Mouse (Mus musculus): ENCODE results near the gene Snx21. TPM values are rescaled to one million over a fixed set of nuclear protein-coding genes. Genes with fewer than 3 reads are reported as not detected.

The Snx21 gene
- polyA plus RNA-seq, 1 experiment from 2014 or later, result 13.9 TPM

DNA sequence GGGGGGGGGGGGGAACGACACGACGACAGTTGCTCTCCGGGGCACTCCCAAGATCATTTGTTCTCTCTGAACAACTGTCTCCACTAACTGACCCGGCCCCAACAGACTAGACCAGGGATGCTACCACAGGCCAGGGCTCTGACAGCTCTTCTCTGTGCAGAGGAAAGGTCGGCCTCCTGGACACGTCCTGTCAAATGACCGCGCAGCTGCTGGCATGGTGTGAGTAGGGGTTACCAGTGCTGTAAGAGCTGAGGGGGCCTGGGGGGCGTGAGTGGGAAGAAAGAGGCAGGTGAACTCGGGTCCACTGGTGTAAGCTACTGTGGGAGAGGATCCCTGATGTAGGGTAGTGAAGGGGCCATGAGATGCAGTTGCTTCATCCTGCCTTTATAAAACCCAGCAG is 27.8 kb upstream of the Snx21 start:
- TF ChIP-seq CTCF (IDR thresholded peaks at IDR 0.05; ENCODE audit: low read depth), result no peak
- TF ChIP-seq EP300 (optimal IDR thresholded peaks at IDR 0.05), result no peak
- Histone ChIP-seq H3K27ac (replicated peaks) (no peak overlapping the region), H3K27me3 (ENCODE audit: control insufficient read depth, insufficient read depth, low read length) (no peaks in the 10 kb centered on the region), H3K9ac (ENCODE audit: low read length) (no peak overlapping the region), H3K4me2 (replicated peaks; ENCODE audit: low read depth) (no peak overlapping the region), H3K4me1 (replicated peaks; ENCODE audit: control insufficient read depth, insufficient read depth) (no peaks in the 10 kb centered on the region), H3K9me3 (ENCODE audit: control insufficient read depth, low read length) (no peaks in the 10 kb centered on the region), H3K4me3 (ENCODE audit: low read depth, low read length) (no peak overlapping the region), H3K36me3 (ENCODE audit: control insufficient read depth, insufficient read depth, low read length) (peaks cover 49% of the 10 kb centered on the region)
- WGBS, result 96% methylated on average over 11 of the region's 11 CpGs
- DNase-seq (ENCODE audit: low spot score) (no peak), ATAC-seq (ENCODE audit: low FRiP score, low TSS enrichment) (no peak)

DNA sequence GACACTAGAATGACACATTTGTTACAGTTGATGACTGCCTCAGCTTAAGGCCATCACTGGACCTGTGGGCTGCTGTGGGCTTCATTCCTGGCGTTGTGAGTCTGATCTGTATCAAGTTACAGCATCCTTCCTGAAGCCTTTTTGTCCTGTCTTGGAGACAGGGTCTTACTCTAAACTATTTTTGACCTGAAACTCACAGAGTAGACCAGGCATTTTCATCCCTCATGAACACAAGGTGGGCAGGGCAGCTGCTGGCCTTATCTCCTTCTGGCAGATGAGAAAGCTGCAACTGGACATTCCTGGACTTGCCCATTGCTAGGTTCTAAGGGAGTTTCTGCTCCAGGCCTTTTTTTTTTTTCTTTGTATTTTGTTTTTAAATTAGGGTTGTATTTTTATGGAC is 26.9 kb upstream of the Snx21 start:
- Histone ChIP-seq H3K9me3 (ENCODE audit: control insufficient read depth, low read length) (no peaks in the 10 kb centered on the region), H3K27me3 (ENCODE audit: control insufficient read depth, insufficient read depth, low read length) (no peaks in the 10 kb centered on the region), H3K27ac (replicated peaks) (no peak overlapping the region), H3K4me1 (replicated peaks; ENCODE audit: control insufficient read depth, insufficient read depth) (no peaks in the 10 kb centered on the region), H3K9ac (ENCODE audit: low read length) (no peak overlapping the region), H3K36me3 (ENCODE audit: control insufficient read depth, insufficient read depth, low read length) (peaks cover 54% of the 10 kb centered on the region), H3K4me2 (replicated peaks; ENCODE audit: low read depth) (no peak overlapping the region), H3K4me3 (ENCODE audit: low read depth, low read length) (no peak overlapping the region)
- ATAC-seq (ENCODE audit: low FRiP score, low TSS enrichment), result no peak
- DNase-seq (ENCODE audit: low spot score), result no peak
- TF ChIP-seq CTCF (IDR thresholded peaks at IDR 0.05; ENCODE audit: low read depth) (no peak), EP300 (optimal IDR thresholded peaks at IDR 0.05) (no peak)
- 67% methylated on average over 1 of the region's 1 CpGs for WGBS

DNA sequence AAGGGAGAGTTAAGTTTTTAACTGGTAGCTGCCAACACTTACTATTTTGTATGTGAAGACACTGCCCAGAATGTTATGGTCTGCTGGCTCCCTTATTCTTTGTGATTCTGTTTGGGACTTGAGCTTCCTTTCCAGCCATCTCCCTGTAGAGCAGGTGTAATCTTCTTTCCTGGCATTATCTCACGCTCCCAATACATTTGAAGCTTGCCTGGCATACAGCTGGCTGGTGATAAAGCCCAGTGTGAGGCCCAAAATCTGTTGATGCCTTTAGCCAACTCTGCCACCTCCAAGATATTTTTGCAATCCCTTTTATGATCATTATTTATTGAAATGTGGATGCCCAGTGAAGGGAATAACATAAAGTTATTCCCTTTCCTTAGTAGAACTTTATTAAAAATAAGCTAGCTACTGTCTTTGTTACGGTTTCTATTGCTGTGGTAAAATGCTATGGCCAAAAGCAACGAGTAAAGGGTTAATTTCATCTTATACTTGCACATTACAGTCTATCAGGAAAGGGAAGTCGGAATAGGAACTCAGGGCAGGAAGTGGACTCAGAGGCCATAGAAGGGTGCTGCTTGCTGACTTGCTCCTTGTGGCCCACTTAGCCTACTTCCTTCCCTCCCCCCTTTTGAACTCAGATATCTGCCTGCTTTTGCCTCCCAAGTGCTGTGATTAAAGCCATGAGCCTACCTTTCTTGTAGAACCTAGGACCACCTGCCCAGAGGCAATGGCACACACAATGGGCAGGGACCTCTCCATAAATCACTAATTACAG is 25.4 kb upstream of the Snx21 start:
- H3K27me3 ChIP-seq (ENCODE audit: control insufficient read depth, insufficient read depth, low read length), result no peaks in the 10 kb centered on the region
- peaks cover 52% of the 10 kb centered on the region for H3K36me3 ChIP-seq (ENCODE audit: control insufficient read depth, insufficient read depth, low read length)
- no peaks in the 10 kb centered on the region for H3K4me1 ChIP-seq (replicated peaks; ENCODE audit: control insufficient read depth, insufficient read depth)
- H3K4me2 ChIP-seq (replicated peaks; ENCODE audit: low read depth), result no peak overlapping the region
- DNase-seq (ENCODE audit: low spot score), result no peak
- H3K9me3 ChIP-seq (ENCODE audit: control insufficient read depth, low read length), result no peaks in the 10 kb centered on the region
- no peak overlapping the region for H3K4me3 ChIP-seq (ENCODE audit: low read depth, low read length)
- WGBS, result 82% methylated on average over 4 of the region's 4 CpGs
- ATAC-seq (ENCODE audit: low FRiP score, low TSS enrichment), result no peak
- no peak overlapping the region for H3K9ac ChIP-seq (ENCODE audit: low read length)
- no peak for TF ChIP-seq EP300 (optimal IDR thresholded peaks at IDR 0.05)
- no peak overlapping the region for H3K27ac ChIP-seq (replicated peaks)

DNA sequence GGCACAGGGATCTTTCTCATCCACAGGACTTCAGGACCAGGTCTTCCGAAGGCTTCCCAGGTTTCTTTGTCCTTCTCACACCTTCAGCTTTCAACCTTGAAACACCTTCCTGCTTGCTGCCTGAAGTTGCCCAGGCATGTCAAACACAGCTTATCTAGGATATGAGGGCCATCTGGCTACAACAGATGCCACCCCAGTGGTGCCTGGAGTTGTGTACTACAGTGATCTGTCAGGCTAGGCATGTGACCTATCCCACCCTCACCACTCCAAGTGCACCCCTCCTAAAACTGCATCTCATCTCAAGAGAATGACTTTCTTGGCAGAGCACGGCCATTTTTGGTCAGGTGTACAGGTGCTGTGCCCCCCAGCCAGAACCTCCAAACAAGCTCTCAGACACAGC is 24.1 kb upstream of the Snx21 start:
- DNase-seq (ENCODE audit: low spot score), result no peak
- Histone ChIP-seq H3K9ac (ENCODE audit: low read length) (no peak overlapping the region), H3K27me3 (ENCODE audit: control insufficient read depth, insufficient read depth, low read length) (no peaks in the 10 kb centered on the region), H3K9me3 (ENCODE audit: control insufficient read depth, low read length) (no peaks in the 10 kb centered on the region), H3K4me3 (ENCODE audit: low read depth, low read length) (no peak overlapping the region), H3K4me2 (replicated peaks; ENCODE audit: low read depth) (no peak overlapping the region), H3K4me1 (replicated peaks; ENCODE audit: control insufficient read depth, insufficient read depth) (no peaks in the 10 kb centered on the region), H3K36me3 (ENCODE audit: control insufficient read depth, insufficient read depth, low read length) (peaks cover 52% of the 10 kb centered on the region), H3K27ac (replicated peaks) (no peak overlapping the region)
- no peak for TF ChIP-seq EP300 (optimal IDR thresholded peaks at IDR 0.05)
- no peak for TF ChIP-seq CTCF (IDR thresholded peaks at IDR 0.05; ENCODE audit: low read depth)
- 89% methylated on average over 2 of the region's 2 CpGs for WGBS
- ATAC-seq (ENCODE audit: low FRiP score, low TSS enrichment), result no peak

DNA sequence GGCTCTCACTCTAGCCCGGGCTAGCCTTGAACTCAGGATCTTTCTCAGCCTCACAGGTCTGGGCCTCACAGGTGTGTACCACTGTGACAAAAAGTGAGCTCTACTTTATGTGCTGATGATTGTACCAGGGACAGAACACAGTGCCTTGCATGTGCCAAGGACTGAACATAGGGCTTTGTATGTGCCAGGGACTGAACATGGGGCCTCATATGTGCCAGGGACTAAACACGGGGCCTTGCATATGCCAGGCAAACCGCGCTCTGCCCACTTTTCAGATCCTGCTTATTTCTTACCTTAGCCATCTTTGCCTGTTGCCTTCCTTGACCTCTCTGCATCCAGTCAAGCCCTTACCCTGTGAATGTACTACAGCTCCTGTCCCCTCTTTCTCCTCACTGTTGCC is 23.7 kb upstream of the Snx21 start:
- WGBS, result 98% methylated on average over 4 of the region's 4 CpGs
- no peaks in the 10 kb centered on the region for H3K4me1 ChIP-seq (replicated peaks; ENCODE audit: control insufficient read depth, insufficient read depth)
- TF ChIP-seq CTCF (IDR thresholded peaks at IDR 0.05; ENCODE audit: low read depth) (no peak), EP300 (optimal IDR thresholded peaks at IDR 0.05) (no peak)
- no peak for ATAC-seq (ENCODE audit: low FRiP score, low TSS enrichment)
- peaks cover 51% of the 10 kb centered on the region for H3K36me3 ChIP-seq (ENCODE audit: control insufficient read depth, insufficient read depth, low read length)
- no peak overlapping the region for H3K4me3 ChIP-seq (ENCODE audit: low read depth, low read length)
- H3K27me3 ChIP-seq (ENCODE audit: control insufficient read depth, insufficient read depth, low read length), result no peaks in the 10 kb centered on the region
- no peaks in the 10 kb centered on the region for H3K9me3 ChIP-seq (ENCODE audit: control insufficient read depth, low read length)
- no peak overlapping the region for H3K9ac ChIP-seq (ENCODE audit: low read length)
- H3K4me2 ChIP-seq (replicated peaks; ENCODE audit: low read depth), result no peak overlapping the region
- no peak for DNase-seq (ENCODE audit: low spot score)
- H3K27ac ChIP-seq (replicated peaks), result no peak overlapping the region

DNA sequence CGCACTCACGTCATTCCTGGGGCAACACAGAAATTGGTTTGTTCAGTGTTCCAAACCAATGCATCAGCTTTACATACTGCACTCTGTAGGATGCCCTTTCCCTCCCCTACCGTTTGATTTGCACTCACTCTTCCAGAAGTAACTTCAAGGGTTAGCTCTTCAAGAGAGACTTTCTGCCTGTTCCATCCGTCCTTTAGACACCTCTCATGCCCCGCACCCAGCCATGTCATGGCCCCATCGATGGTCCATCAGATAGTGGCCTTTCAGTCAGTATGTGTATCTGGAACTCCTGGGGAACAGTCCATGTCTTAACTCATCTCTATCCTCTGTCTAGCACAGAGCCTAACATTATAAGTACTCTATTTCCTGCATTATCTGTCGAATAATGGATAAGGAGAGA is 23.0 kb upstream of the Snx21 start:
- Histone ChIP-seq H3K27me3 (ENCODE audit: control insufficient read depth, insufficient read depth, low read length) (no peaks in the 10 kb centered on the region), H3K4me1 (replicated peaks; ENCODE audit: control insufficient read depth, insufficient read depth) (no peaks in the 10 kb centered on the region), H3K9ac (ENCODE audit: low read length) (no peak overlapping the region), H3K27ac (replicated peaks) (no peak overlapping the region), H3K4me3 (ENCODE audit: low read depth, low read length) (no peak overlapping the region), H3K9me3 (ENCODE audit: control insufficient read depth, low read length) (no peaks in the 10 kb centered on the region), H3K4me2 (replicated peaks; ENCODE audit: low read depth) (no peak overlapping the region), H3K36me3 (ENCODE audit: control insufficient read depth, insufficient read depth, low read length) (peaks cover 53% of the 10 kb centered on the region)
- 85% methylated on average over 7 of the region's 7 CpGs for WGBS
- DNase-seq (ENCODE audit: low spot score), result no peak
- TF ChIP-seq CTCF (IDR thresholded peaks at IDR 0.05; ENCODE audit: low read depth) (no peak), EP300 (optimal IDR thresholded peaks at IDR 0.05) (no peak)
- ATAC-seq (ENCODE audit: low FRiP score, low TSS enrichment), result no peak
